Comparison of ENCODE assay signal across 7 mouse cellular contexts in the genomic region with DNA sequence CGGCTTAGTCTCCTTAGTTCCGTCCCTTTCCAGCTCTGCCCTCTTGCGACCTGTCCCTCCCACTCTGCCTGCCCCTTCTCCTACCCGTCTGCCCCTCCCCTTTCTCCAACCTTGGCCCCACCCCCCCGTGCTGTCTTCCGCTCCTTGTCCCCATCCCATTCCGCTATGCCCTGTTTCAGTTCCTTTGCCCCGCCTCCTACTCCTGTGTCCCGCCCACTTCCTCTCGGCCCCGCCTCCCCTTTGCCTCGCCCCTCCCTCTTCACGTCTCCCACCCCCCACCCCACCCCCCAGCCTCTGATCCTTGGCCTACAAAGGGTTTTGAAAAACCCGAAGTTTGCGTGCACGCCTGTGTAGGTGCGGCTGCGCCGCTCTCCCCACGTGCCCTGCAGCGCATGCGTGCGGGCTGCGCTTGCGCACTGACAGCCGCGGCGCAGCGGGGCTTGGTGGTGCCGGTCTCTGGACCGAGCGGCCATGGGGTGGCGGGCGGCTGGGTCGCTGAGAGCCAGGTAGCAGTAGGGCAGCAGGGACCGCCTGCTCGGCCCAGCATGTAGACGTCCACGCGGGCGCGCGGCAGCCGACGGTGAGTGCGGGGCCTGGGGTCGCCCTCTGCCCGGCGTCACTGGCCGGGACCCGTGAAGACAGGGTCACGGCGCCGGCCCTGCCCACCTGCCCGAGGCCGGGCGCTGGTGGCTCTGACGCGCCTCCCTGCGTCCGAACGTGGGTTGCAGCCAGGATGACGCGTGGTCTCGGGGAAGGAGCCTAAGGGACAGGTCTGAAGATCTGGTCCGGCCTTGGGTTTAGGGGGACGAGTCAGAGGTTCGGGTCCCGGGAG. TPM values are rescaled to one million over a fixed set of nuclear protein-coding genes. Genes with fewer than 3 reads are reported as not detected.
DNase-seq lines count a peak whose midpoint lies in the region; ATAC-seq lines count a peak whose summit lies in the region.

No protein-coding gene starts in this region.

- peaks cover 8% of the 10 kb centered on the region for H3K36me3 ChIP-seq in embryonic facial prominence, embryonic 11.5 days (replicated peaks; ENCODE audit: control insufficient read depth, insufficient read depth, low read depth, low read length)
- H3K36me3 ChIP-seq in limb, embryonic 10.5 days: peaks cover 37% of the 10 kb centered on the region
- peaks cover 28% of the 10 kb centered on the region for H3K36me3 ChIP-seq in midbrain, embryonic 13.5 days

- WGBS in embryonic facial prominence, embryonic 11.5 days: 0% methylated on average over 69 of the region's 69 CpGs
- under 1% methylated on average over 68 of the region's 69 CpGs for WGBS in limb, embryonic 10.5 days
- WGBS in midbrain, embryonic 13.5 days: under 1% methylated on average over 69 of the region's 69 CpGs

- H3K27ac ChIP-seq in embryonic facial prominence, embryonic 11.5 days (replicated peaks; ENCODE audit: low read depth, low read length): peak overlapping the region; percentile 87
- peak overlapping the region; percentile 86 for H3K27ac ChIP-seq in limb, embryonic 10.5 days
- H3K27ac ChIP-seq in midbrain, embryonic 13.5 days: peak overlapping the region; percentile 94

- peaks cover 5% of the 10 kb centered on the region for H3K4me1 ChIP-seq in embryonic facial prominence, embryonic 11.5 days (ENCODE audit: control insufficient read depth, insufficient read depth, low read length)
- H3K4me1 ChIP-seq in limb, embryonic 10.5 days: peaks cover 47% of the 10 kb centered on the region
- H3K4me1 ChIP-seq in midbrain, embryonic 13.5 days (replicated peaks): peaks cover 39% of the 10 kb centered on the region

- peak; percentile 98 for DNase-seq in adrenal gland, postnatal 14 days
- DNase-seq in embryonic facial prominence, embryonic 11.5 days (ENCODE audit: low spot score): peak; percentile 99
- DNase-seq in kidney, adult 11 months: peak; percentile 97
- peak; percentile 98 for DNase-seq in limb, embryonic 10.5 days (ENCODE audit: low spot score)
- peak; percentile 88 for DNase-seq in spleen, adult 12 weeks (ENCODE audit: low spot score)

- peak overlapping the region; percentile 82 for H3K9ac ChIP-seq in embryonic facial prominence, embryonic 11.5 days (replicated peaks; ENCODE audit: low read length)
- H3K9ac ChIP-seq in midbrain, embryonic 13.5 days (replicated peaks): peak overlapping the region; percentile 90

- H3K4me3 ChIP-seq in embryonic facial prominence, embryonic 11.5 days (ENCODE audit: low read depth, low read length): peak overlapping the region; percentile 89
- H3K4me3 ChIP-seq in limb, embryonic 10.5 days: peak overlapping the region; percentile 82
- peak overlapping the region; percentile 84 for H3K4me3 ChIP-seq in midbrain, embryonic 13.5 days (replicated peaks)

- no peaks in the 10 kb centered on the region for H3K9me3 ChIP-seq in embryonic facial prominence, embryonic 11.5 days (replicated peaks; ENCODE audit: control insufficient read depth, low read length)
- H3K9me3 ChIP-seq in limb, embryonic 10.5 days (replicated peaks): no peaks in the 10 kb centered on the region
- H3K9me3 ChIP-seq in midbrain, embryonic 13.5 days: no peaks in the 10 kb centered on the region

- H3K27me3 ChIP-seq in embryonic facial prominence, embryonic 11.5 days (ENCODE audit: control insufficient read depth, insufficient read depth, low read length): no peaks in the 10 kb centered on the region
- H3K27me3 ChIP-seq in limb, embryonic 10.5 days (ENCODE audit: low read depth, poor library complexity, severe bottlenecking): no peaks in the 10 kb centered on the region
- H3K27me3 ChIP-seq in midbrain, embryonic 13.5 days: no peaks in the 10 kb centered on the region

- H3K4me2 ChIP-seq in embryonic facial prominence, embryonic 11.5 days (ENCODE audit: low read depth, low read length): peak overlapping the region; percentile 84
- H3K4me2 ChIP-seq in midbrain, embryonic 13.5 days (replicated peaks): peak overlapping the region; percentile 72

- peak; percentile 97 for ATAC-seq in embryonic facial prominence, embryonic 11.5 days (replicated peaks; ENCODE audit: insufficient number of reproducible peaks, low FRiP score, low TSS enrichment, low read depth)
- ATAC-seq in granulocyte monocyte progenitor cell, adult 5-6 weeks (replicated peaks; ENCODE audit: poor library complexity, severe bottlenecking): peak; percentile 65
- ATAC-seq in midbrain, embryonic 13.5 days: peak; percentile 98

RNA-seq across cellular contexts. Expression of a gene that starts 1.4 kb away (rescaled TPM):
- total RNA-seq in adrenal gland, postnatal 14 days (2021): 206 and 214 TPM in 2 replicates
- 110 and 112 TPM in 2 replicates for polyA plus RNA-seq in embryonic facial prominence, embryonic 11.5 days (2014; fragmentation: Nextera tagmentation; extraction: Ambion mirVana)
- 70.8 and 90.6 TPM in 2 replicates for total RNA-seq in granulocyte monocyte progenitor cell, adult 5-6 weeks (2014; fragmentation: Nextera tagmentation)
- total RNA-seq in granulocyte monocyte progenitor cell, adult 5-6 weeks (2017): 74.1 and 76.1 TPM in 2 replicates
- 116 and 119 TPM in 2 replicates for polyA plus RNA-seq in limb, embryonic 10.5 days (2016; fragmentation: Nextera tagmentation; extraction: Ambion mirVana)
- polyA plus RNA-seq in midbrain, embryonic 13.5 days (2015; fragmentation: Nextera tagmentation; extraction: Ambion mirVana): 78.0 and 85.5 TPM in 2 replicates

RNA-seq across cellular contexts. Expression of a gene that starts 37.6 kb away (rescaled TPM):
- 25.8 and 30.1 TPM in 2 replicates for total RNA-seq in adrenal gland, postnatal 14 days (2021)
- polyA plus RNA-seq in embryonic facial prominence, embryonic 11.5 days (2014; fragmentation: Nextera tagmentation; extraction: Ambion mirVana): 14.6 and 16.2 TPM in 2 replicates
- total RNA-seq in granulocyte monocyte progenitor cell, adult 5-6 weeks (2014; fragmentation: Nextera tagmentation): 10.4 and 16.8 TPM in 2 replicates
- 6.9 and 10.3 TPM in 2 replicates for total RNA-seq in granulocyte monocyte progenitor cell, adult 5-6 weeks (2017)
- 12.2 and 13.6 TPM in 2 replicates for polyA plus RNA-seq in limb, embryonic 10.5 days (2016; fragmentation: Nextera tagmentation; extraction: Ambion mirVana)
- polyA plus RNA-seq in midbrain, embryonic 13.5 days (2015; fragmentation: Nextera tagmentation; extraction: Ambion mirVana): 15.9 and 16.5 TPM in 2 replicates

Comparison
In these comparisons a context has a peak if more than half of its experiments do, and no peak if none do; other contexts are left out.
1. Peak in every context shown above with its lines: DNase-seq, ATAC-seq, H3K4me3 ChIP-seq and H3K27ac ChIP-seq.